Mouse (Mus musculus): ENCODE results near the gene Edn2. TPM values are rescaled to one million over a fixed set of nuclear protein-coding genes. Genes with fewer than 3 reads are reported as not detected.

The Edn2 gene
- total and polyA plus RNA-seq, 2 experiments: not detected

DNA sequence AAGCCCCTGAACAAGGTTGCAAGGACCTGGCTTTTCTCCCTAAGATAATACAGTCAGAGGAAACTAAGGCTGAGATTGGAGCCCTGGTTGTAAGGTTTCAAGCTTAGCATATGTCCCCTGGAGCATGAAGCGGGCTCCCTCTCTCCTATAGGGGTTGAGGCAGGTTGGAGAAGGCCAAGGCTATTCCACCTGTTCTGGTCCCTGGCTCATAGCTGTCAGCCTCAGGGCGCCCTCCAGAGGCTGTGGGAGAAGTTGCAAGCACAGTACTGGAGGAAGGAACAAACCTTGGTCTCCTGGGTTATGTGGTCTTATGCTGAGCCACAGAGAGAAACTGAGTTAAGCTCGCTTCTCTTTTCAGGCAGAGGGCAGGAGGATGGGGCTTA is 11.9 kb upstream of the Edn2 start:
- no peak for DNase-seq (ENCODE audit: extremely low read depth, low read depth, low spot score)
- Histone ChIP-seq H3K9ac (ENCODE audit: low read depth, low read length) (no peak overlapping the region), H3K36me3 (ENCODE audit: control insufficient read depth, insufficient read depth, low read length) (no peaks in the 10 kb centered on the region), H3K27me3 (ENCODE audit: control insufficient read depth, insufficient read depth, low read length) (0 out of 2 replicates have a peak, but pooled peaks cover 4% of the 10 kb centered on the region), H3K4me1 (ENCODE audit: control insufficient read depth, insufficient read depth, low read length) (no peaks in the 10 kb centered on the region), H3K4me3 (ENCODE audit: insufficient read depth, low read depth, low read length) (no peak overlapping the region), H3K27ac (replicated peaks; ENCODE audit: insufficient read depth, low read depth, low read length) (no peak overlapping the region), H3K79me2 (ENCODE audit: control insufficient read depth, insufficient read depth, low read length) (no peaks in the 10 kb centered on the region)
- peak; percentile 71 for TF ChIP-seq CTCF (IDR thresholded peaks at IDR 0.05; ENCODE audit: low read depth, low read length)
- TF ChIP-seq POLR2A (IDR thresholded peaks at IDR 0.05; ENCODE audit: extremely low read depth, insufficient read depth, low read length): no peak
- 45% methylated on average over 3 of the region's 3 CpGs for WGBS

DNA sequence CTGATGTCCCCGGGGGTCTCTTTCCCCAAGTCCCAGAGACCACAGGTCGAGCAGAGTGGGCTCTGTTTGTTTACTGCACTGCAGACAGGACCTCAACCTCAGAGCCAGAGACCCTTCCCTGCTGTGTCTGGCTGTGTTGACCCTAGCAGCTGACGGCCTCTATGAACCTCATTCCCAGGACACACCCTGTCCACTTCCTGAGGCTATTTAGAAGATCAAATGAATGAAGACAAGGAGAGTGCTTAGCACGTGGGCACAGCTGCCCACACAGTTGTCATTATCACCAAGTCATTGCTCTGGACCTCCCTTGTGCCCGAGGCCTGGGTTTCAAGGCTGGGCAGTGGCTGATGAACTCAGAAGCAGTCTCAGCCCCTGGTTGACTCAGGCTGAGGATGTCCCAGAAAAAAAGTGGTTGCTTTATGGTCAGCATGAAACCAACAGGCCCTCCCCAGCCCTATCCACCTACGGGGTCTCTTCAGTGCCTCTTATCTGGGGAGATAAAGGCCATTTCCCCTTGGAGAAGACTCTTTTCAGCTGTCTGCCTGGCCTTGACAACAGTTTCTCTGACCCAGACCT is 10.6 kb upstream of the Edn2 start:
- no peak for TF ChIP-seq CTCF (IDR thresholded peaks at IDR 0.05; ENCODE audit: low read depth, low read length)
- TF ChIP-seq POLR2A (IDR thresholded peaks at IDR 0.05; ENCODE audit: extremely low read depth, insufficient read depth, low read length): no peak
- no peak for DNase-seq (ENCODE audit: extremely low read depth, low read depth, low spot score)

DNA sequence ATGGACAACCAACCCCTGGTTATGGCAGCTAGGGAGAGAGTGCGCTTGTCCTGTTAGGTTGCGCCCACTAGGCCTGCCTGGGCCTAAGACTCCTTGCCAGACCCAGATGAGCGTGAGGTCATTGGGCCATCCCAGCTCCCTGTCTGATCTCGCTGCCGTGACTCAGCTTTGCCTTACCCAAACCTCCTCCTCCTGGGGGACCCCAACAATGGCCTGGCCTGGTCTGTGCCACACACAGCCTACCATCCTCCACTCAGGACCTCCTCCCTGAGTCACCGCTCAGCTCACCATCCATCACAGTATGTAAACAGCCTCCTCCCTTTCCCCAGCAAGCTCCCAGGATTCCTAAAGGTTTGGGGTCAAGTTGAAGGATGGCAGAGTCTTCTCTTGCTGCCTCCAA is 9.1 kb upstream of the Edn2 start:
- TF ChIP-seq CTCF (IDR thresholded peaks at IDR 0.05; ENCODE audit: low read depth, low read length): no peak
- no peak for TF ChIP-seq POLR2A (IDR thresholded peaks at IDR 0.05; ENCODE audit: extremely low read depth, insufficient read depth, low read length)
- 0 out of 2 replicates have a peak, but pooled peaks cover 4% of the 10 kb centered on the region for H3K27me3 ChIP-seq (ENCODE audit: control insufficient read depth, insufficient read depth, low read length)
- H3K79me2 ChIP-seq (ENCODE audit: control insufficient read depth, insufficient read depth, low read length): no peaks in the 10 kb centered on the region
- H3K9ac ChIP-seq (ENCODE audit: low read depth, low read length): no peak overlapping the region
- no peak overlapping the region for H3K4me3 ChIP-seq (ENCODE audit: insufficient read depth, low read depth, low read length)
- no peak for DNase-seq (ENCODE audit: extremely low read depth, low read depth, low spot score)
- H3K36me3 ChIP-seq (ENCODE audit: control insufficient read depth, insufficient read depth, low read length): no peaks in the 10 kb centered on the region
- H3K4me1 ChIP-seq (ENCODE audit: control insufficient read depth, insufficient read depth, low read length): no peaks in the 10 kb centered on the region
- WGBS: 86% methylated on average over 6 of the region's 6 CpGs
- no peak overlapping the region for H3K27ac ChIP-seq (replicated peaks; ENCODE audit: insufficient read depth, low read depth, low read length)

More for the DNA sequence above, 10.6 kb upstream of the Edn2 start:
- Histone ChIP-seq H3K27me3 (ENCODE audit: control insufficient read depth, insufficient read depth, low read length) (0 out of 2 replicates have a peak, but pooled peaks cover 4% of the 10 kb centered on the region), H3K36me3 (ENCODE audit: control insufficient read depth, insufficient read depth, low read length) (no peaks in the 10 kb centered on the region), H3K9ac (ENCODE audit: low read depth, low read length) (no peak overlapping the region), H3K79me2 (ENCODE audit: control insufficient read depth, insufficient read depth, low read length) (no peaks in the 10 kb centered on the region), H3K27ac (replicated peaks; ENCODE audit: insufficient read depth, low read depth, low read length) (no peak overlapping the region), H3K4me3 (ENCODE audit: insufficient read depth, low read depth, low read length) (no peak overlapping the region), H3K4me1 (ENCODE audit: control insufficient read depth, insufficient read depth, low read length) (no peaks in the 10 kb centered on the region)
- WGBS: 66% methylated on average over 6 of the region's 6 CpGs

DNA sequence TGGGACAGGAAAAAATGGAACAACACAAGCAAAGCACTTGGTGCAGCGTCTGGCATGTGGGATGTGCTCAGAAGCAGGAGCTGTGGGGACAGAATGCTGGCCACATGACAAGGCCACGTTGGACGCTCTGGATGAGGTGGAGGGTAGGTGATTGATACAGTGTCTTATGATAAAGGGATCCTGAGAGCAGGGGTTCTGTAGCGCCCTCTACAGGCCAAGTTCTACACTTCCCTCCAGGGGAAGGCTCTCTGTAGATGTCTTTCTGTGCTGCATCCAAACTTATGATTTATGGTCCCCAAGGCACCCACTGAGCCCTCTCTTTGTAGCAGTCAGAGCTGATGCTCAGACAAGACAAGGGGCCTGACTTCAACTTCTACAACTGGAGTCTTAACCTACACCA is 8.4 kb upstream of the Edn2 start:
- 0 out of 2 replicates have a peak, but pooled peaks cover 4% of the 10 kb centered on the region for H3K27me3 ChIP-seq (ENCODE audit: control insufficient read depth, insufficient read depth, low read length)
- H3K9ac ChIP-seq (ENCODE audit: low read depth, low read length): no peak overlapping the region
- no peaks in the 10 kb centered on the region for H3K79me2 ChIP-seq (ENCODE audit: control insufficient read depth, insufficient read depth, low read length)
- no peaks in the 10 kb centered on the region for H3K36me3 ChIP-seq (ENCODE audit: control insufficient read depth, insufficient read depth, low read length)
- H3K4me3 ChIP-seq (ENCODE audit: insufficient read depth, low read depth, low read length): no peak overlapping the region
- 60% methylated on average over 4 of the region's 4 CpGs for WGBS
- H3K4me1 ChIP-seq (ENCODE audit: control insufficient read depth, insufficient read depth, low read length): no peaks in the 10 kb centered on the region
- DNase-seq (ENCODE audit: extremely low read depth, low read depth, low spot score): no peak
- TF ChIP-seq POLR2A (IDR thresholded peaks at IDR 0.05; ENCODE audit: extremely low read depth, insufficient read depth, low read length) (no peak), CTCF (IDR thresholded peaks at IDR 0.05; ENCODE audit: low read depth, low read length) (0 out of 2 replicates have a peak, but pooled peaks have one; percentile 22)
- no peak overlapping the region for H3K27ac ChIP-seq (replicated peaks; ENCODE audit: insufficient read depth, low read depth, low read length)

DNA sequence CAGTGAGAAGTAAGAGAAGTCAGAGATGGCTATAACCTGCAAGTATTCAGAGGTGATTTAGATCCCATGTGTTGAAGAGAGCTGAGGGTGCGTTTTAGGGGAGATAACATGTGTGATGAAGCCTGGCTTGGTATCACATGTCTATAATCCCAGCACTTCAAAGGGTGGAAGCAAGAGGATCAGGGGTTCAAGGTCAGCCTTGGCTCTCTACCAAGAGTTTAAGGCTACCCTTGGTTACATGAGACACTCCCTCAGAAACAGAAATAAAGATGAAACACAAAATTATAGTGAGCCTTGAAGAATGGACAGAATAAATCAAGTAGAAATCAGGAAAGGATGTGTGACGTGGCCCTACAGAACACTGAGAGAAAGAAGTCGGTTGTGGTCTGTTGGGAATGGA is 7.3 kb upstream of the Edn2 start:
- H3K79me2 ChIP-seq (ENCODE audit: control insufficient read depth, insufficient read depth, low read length): no peaks in the 10 kb centered on the region
- no peak for TF ChIP-seq CTCF (IDR thresholded peaks at IDR 0.05; ENCODE audit: low read depth, low read length)
- TF ChIP-seq POLR2A (IDR thresholded peaks at IDR 0.05; ENCODE audit: extremely low read depth, insufficient read depth, low read length): no peak
- no peaks in the 10 kb centered on the region for H3K36me3 ChIP-seq (ENCODE audit: control insufficient read depth, insufficient read depth, low read length)
- 0 out of 2 replicates have a peak, but pooled peaks cover 1% of the 10 kb centered on the region for H3K27me3 ChIP-seq (ENCODE audit: control insufficient read depth, insufficient read depth, low read length)
- H3K27ac ChIP-seq (replicated peaks; ENCODE audit: insufficient read depth, low read depth, low read length): no peak overlapping the region
- H3K9ac ChIP-seq (ENCODE audit: low read depth, low read length): no peak overlapping the region
- no peak for DNase-seq (ENCODE audit: extremely low read depth, low read depth, low spot score)
- H3K4me3 ChIP-seq (ENCODE audit: insufficient read depth, low read depth, low read length): no peak overlapping the region
- H3K4me1 ChIP-seq (ENCODE audit: control insufficient read depth, insufficient read depth, low read length): no peaks in the 10 kb centered on the region
- 59% methylated on average over 3 of the region's 3 CpGs for WGBS

- DNase-seq (ENCODE audit: extremely low read depth, low read depth, low spot score): no peak
- H3K4me3 ChIP-seq (ENCODE audit: insufficient read depth, low read depth, low read length): no peak overlapping the region
- H3K9ac ChIP-seq (ENCODE audit: low read depth, low read length): no peak overlapping the region
- no peak overlapping the region for H3K27ac ChIP-seq (replicated peaks; ENCODE audit: insufficient read depth, low read depth, low read length)
- H3K27me3 ChIP-seq (ENCODE audit: control insufficient read depth, insufficient read depth, low read length): no peaks in the 10 kb centered on the region
- no peaks in the 10 kb centered on the region for H3K4me1 ChIP-seq (ENCODE audit: control insufficient read depth, insufficient read depth, low read length)
- WGBS: 69% methylated on average over 5 of the region's 5 CpGs
- H3K79me2 ChIP-seq (ENCODE audit: control insufficient read depth, insufficient read depth, low read length): no peaks in the 10 kb centered on the region
- H3K36me3 ChIP-seq (ENCODE audit: control insufficient read depth, insufficient read depth, low read length): no peaks in the 10 kb centered on the region
- TF ChIP-seq CTCF (IDR thresholded peaks at IDR 0.05; ENCODE audit: low read depth, low read length): no peak
These were observed 2.2 kb upstream of the Edn2 start for GRCm38 (mm10) chr4:120158714-120159310.

Measured in liver, adult 2 months (tissue).